Mouse (Mus musculus) heart, embryonic 11.5 days (tissue): Measurements from ENCODE around the gene Pde4a. TPM values are rescaled to one million over a fixed set of nuclear protein-coding genes. Genes with fewer than 3 reads are reported as not detected.
A peak's percentile ranks its signal among the peaks of the same experiment; 100 is the strongest.

ENCODE experiments used
- ATAC-seq: fragments of 200-750 bp; cut with Nextera tagmentation; replicated peaks from 2 replicates; pipeline ENCODE4 v1.8.0; 2017; ENCODE audit warnings: moderate library complexity; ENCODE audit not compliant: insufficient number of reproducible peaks, low FRiP score, low TSS enrichment
- H3K27ac ChIP-seq: fragments of 300-500 bp; sonication (generic); 2 replicates; pipeline ENCODE4 v1.5.1; 2014; ENCODE audit warnings: mild to moderate bottlenecking, low read depth, low read length
- H3K27me3 ChIP-seq: fragments of 300-500 bp; sonication (generic); 2 replicates; pipeline ENCODE4 v1.6.1; 2014; ENCODE audit warnings: mild to moderate bottlenecking, low read length, mixed read lengths; ENCODE audit not compliant: control insufficient read depth, insufficient read depth
- H3K36me3 ChIP-seq: fragments of 300-500 bp; sonication (generic); 2 replicates; pipeline ENCODE4 v1.6.1; 2014; ENCODE audit warnings: mild to moderate bottlenecking, low read length, moderate library complexity, mixed read lengths; ENCODE audit not compliant: control insufficient read depth, insufficient read depth
- H3K4me1 ChIP-seq: fragments of 300-500 bp; sonication (generic); 2 replicates; pipeline ENCODE4 v1.6.1; 2014; ENCODE audit warnings: low read length; ENCODE audit not compliant: control insufficient read depth, insufficient read depth
- H3K4me2 ChIP-seq: fragments of 300-500 bp; sonication (generic); 2 replicates; pipeline ENCODE4 v1.6.1; 2014; ENCODE audit warnings: mild to moderate bottlenecking, moderate library complexity
- H3K4me3 ChIP-seq: fragments of 300-500 bp; sonication (generic); 2 replicates; pipeline ENCODE4 v1.5.1; 2014; ENCODE audit warnings: low read depth, low read length
- H3K9ac ChIP-seq: fragments of 300-500 bp; sonication (generic); 2 replicates; pipeline ENCODE4 v1.6.1; 2014; ENCODE audit warnings: mild to moderate bottlenecking, low read depth, low read length, moderate library complexity
- H3K9me3 ChIP-seq: fragments of 300-500 bp; sonication (generic); replicated peaks from 2 replicates; pipeline ENCODE4 v1.6.1; 2016; ENCODE audit warnings: low read length; ENCODE audit not compliant: control insufficient read depth
- WGBS: fragments of 180-500 bp; shearing (Covaris S2); extraction: QIAGEN DNeasy Blood & Tissue Kit; methylation state at CpG from one replicate; pipeline ENCODE4 v1.1.7; 2014; ENCODE audit not compliant: insufficient replicate concordance; 5-methylcytosine and 5-hydroxymethylcytosine counted together
- polyA plus RNA-seq: library from polyadenylated mRNA; unstranded; fragments of >200 nt; fragmentation: Nextera tagmentation; extraction: Ambion mirVana; gene quantifications from 2 replicates; pipeline ENCODE4 v1.2.1, GENCODE M21; 2014

Pde4a gene
- polyA plus RNA-seq, 1 experiment from 2014 or later = 7.6 TPM

DNA sequence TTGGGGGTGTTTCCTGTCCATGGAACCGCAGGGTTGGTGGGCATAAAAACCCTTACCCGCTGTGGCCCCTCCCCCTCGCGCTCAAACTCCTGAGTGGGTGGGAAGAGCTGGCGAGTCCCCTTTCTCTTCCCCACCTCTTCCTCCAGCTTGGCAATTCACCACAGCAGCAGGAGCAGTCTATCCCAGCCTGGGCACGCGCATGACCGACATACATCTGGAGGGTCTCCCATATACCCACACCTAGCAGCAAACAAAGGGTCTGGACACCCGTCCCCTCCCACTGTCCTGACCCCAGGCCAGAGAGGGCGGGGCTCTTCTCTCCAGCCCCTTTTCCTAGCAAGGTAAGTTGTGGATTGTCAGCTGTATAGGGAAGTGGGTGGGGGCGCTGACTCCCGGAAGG is 12.2 kb upstream of the Pde4a start:
- H3K27me3 ChIP-seq = no peaks in the 10 kb centered on the region
- 3% methylated on average over 12 of the region's 12 CpGs for WGBS
- no peaks in the 10 kb centered on the region for H3K9me3 ChIP-seq
- peak overlapping the region; percentile 51 for H3K27ac ChIP-seq
- peak overlapping the region; percentile 56 for H3K9ac ChIP-seq
- no peaks in the 10 kb centered on the region for H3K36me3 ChIP-seq
- H3K4me3 ChIP-seq = peak overlapping the region; percentile 42
- peaks cover 18% of the 10 kb centered on the region for H3K4me1 ChIP-seq
- peak overlapping the region; percentile 68 for H3K4me2 ChIP-seq
- peak; percentile 39 for ATAC-seq

DNA sequence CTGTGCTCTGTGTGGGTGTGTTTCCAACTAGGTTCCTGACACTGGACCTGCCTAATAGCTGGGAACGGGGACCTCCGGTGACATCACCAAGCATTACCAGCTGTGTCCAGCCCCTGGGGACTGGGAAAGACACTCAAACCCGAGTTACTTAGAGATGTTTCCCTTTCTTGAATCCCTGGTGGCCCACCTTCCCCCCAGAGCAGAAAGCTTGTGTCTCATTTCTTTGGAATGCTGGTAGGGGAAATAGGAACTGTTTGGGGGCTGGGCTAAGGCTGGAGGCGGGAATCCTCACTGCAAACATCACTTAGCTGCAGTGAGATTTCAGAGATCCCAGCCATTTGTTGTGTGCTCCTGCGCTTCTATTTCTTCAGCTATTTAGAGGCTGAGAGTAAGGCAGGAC is 11.7 kb upstream of the Pde4a start:
- no peak for ATAC-seq
- no peaks in the 10 kb centered on the region for H3K36me3 ChIP-seq
- 7% methylated on average over 5 of the region's 5 CpGs for WGBS

GRCm38 (mm10) chr9:21154787-21155186 is 10.7 kb upstream of the Pde4a start:
- Histone ChIP-seq H3K36me3 (no peaks in the 10 kb centered on the region), H3K9me3 (no peaks in the 10 kb centered on the region), H3K4me1 (peaks cover 10% of the 10 kb centered on the region), H3K27me3 (no peaks in the 10 kb centered on the region), H3K4me3 (no peak overlapping the region), H3K9ac (no peak overlapping the region), H3K4me2 (no peak overlapping the region), H3K27ac (no peak overlapping the region)
- WGBS = 74% methylated on average over 3 of the region's 3 CpGs
- no peak for ATAC-seq

More for the DNA sequence above, 11.7 kb upstream of the Pde4a start:
- Histone ChIP-seq H3K27ac (no peak overlapping the region), H3K9ac (peak overlapping the region; percentile 56), H3K4me2 (peak overlapping the region; percentile 68), H3K4me1 (peaks cover 13% of the 10 kb centered on the region), H3K9me3 (no peaks in the 10 kb centered on the region), H3K27me3 (no peaks in the 10 kb centered on the region), H3K4me3 (peak overlapping the region; percentile 42)

- no peak for ATAC-seq
- Histone ChIP-seq H3K27me3 (peaks cover 36% of the 10 kb centered on the region), H3K9me3 (no peaks in the 10 kb centered on the region), H3K4me3 (peak overlapping the region; percentile 56), H3K4me2 (peak overlapping the region; percentile 72), H3K27ac (no peak overlapping the region), H3K4me1 (peaks cover 20% of the 10 kb centered on the region), H3K9ac (peak overlapping the region; percentile 78), H3K36me3 (no peaks in the 10 kb centered on the region)
- WGBS = 1% methylated on average over 52 of the region's 52 CpGs
These were observed 4.2 kb upstream of the Pde4a start for GRCm38 (mm10) chr9:21161209-21161909.

- WGBS = 31% methylated on average over 11 of the region's 11 CpGs
- peak overlapping the region; percentile 97 for H3K4me2 ChIP-seq
- ATAC-seq = no peak
- no peaks in the 10 kb centered on the region for H3K9me3 ChIP-seq
- no peak overlapping the region; the same call in 1 of the 2 replicates for H3K4me3 ChIP-seq
- no peak overlapping the region for H3K9ac ChIP-seq
- H3K27ac ChIP-seq = no peak overlapping the region
- H3K27me3 ChIP-seq = peaks cover 38% of the 10 kb centered on the region
- H3K36me3 ChIP-seq = no peaks in the 10 kb centered on the region
- H3K4me1 ChIP-seq = peaks cover 40% of the 10 kb centered on the region
These were observed 2.1 kb upstream of the Pde4a start for GRCm38 (mm10) chr9:21163086-21164050.

- ATAC-seq = no peak
- Histone ChIP-seq H3K27me3 (peaks cover 38% of the 10 kb centered on the region), H3K27ac (no peak overlapping the region), H3K4me1 (peaks cover 42% of the 10 kb centered on the region), H3K9me3 (no peaks in the 10 kb centered on the region), H3K4me2 (peak overlapping the region; percentile 97), H3K9ac (no peak overlapping the region), H3K36me3 (no peaks in the 10 kb centered on the region), H3K4me3 (peak overlapping the region; percentile 26)
- WGBS = 0% methylated on average over 26 of the region's 26 CpGs
These were observed 1.4 kb upstream of the Pde4a start for GRCm38 (mm10) chr9:21164072-21164471.

GRCm38 (mm10) chr9:21165952-21166451 is 488 bp downstream of the Pde4a start:
- H3K27ac ChIP-seq = no peak overlapping the region; the same call in 1 of the 2 replicates
- H3K27me3 ChIP-seq = peaks cover 38% of the 10 kb centered on the region
- under 1% methylated on average over 47 of the region's 47 CpGs for WGBS

DNA sequence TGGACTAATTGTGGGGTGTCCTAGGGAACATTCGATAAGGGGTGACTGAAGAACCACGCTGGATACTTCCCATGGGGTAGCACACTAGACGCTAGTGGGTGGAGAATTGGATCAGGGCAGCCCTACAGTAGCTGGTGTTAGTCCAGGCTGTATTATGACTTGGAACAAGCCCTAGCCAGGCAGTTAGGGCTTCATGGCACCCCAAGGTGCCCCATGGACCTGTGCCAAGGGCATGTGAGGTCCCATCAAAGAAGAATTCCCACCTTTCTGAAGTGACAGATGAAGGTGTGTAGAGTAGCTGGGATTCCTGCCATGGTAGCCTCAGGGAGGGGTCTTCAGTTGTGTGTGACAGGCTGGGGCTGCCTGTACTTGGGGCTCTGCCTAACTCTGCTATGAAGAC is 1.0 kb downstream of the Pde4a start:
- peak overlapping the region; percentile 97 for H3K4me2 ChIP-seq
- H3K9ac ChIP-seq = peak overlapping the region; percentile 79
- H3K27ac ChIP-seq = no peak overlapping the region
- 31% methylated on average over 3 of the region's 3 CpGs for WGBS
- H3K9me3 ChIP-seq = no peaks in the 10 kb centered on the region
- H3K4me1 ChIP-seq = peaks cover 44% of the 10 kb centered on the region
- ATAC-seq = no peak
- peaks cover 38% of the 10 kb centered on the region for H3K27me3 ChIP-seq
- peak overlapping the region; percentile 62 for H3K4me3 ChIP-seq
- no peaks in the 10 kb centered on the region for H3K36me3 ChIP-seq

More at GRCm38 (mm10) chr9:21165952-21166451, 488 bp downstream of the Pde4a start:
- no peak for ATAC-seq
- H3K9ac ChIP-seq = peak overlapping the region; percentile 79
- no peaks in the 10 kb centered on the region for H3K36me3 ChIP-seq
- peaks cover 46% of the 10 kb centered on the region for H3K4me1 ChIP-seq
- H3K4me2 ChIP-seq = peak overlapping the region; percentile 97
- H3K9me3 ChIP-seq = no peaks in the 10 kb centered on the region
- peak overlapping the region; percentile 62 for H3K4me3 ChIP-seq
